Mouse (Mus musculus): ENCODE data around the gene Slc24a2. TPM values are rescaled to one million over a fixed set of nuclear protein-coding genes. Genes with fewer than 3 reads are reported as not detected.

Gene Slc24a2
- total RNA-seq, 2 experiments from 2014 or later, result 368 to 419 TPM

- peak; percentile 30 to 76 for DNase-seq (ENCODE audit: low spot score in 2 of 2)
Observed at GRCm38 (mm10) chr4:87126756-87127155, 103.5 kb downstream of the Slc24a2 start.

- DNase-seq (ENCODE audit: low spot score in 2 of 2), result no peak
Observed at GRCm38 (mm10) chr4:87119758-87120157, 110.5 kb downstream of the Slc24a2 start.

- no peak for DNase-seq (ENCODE audit: low spot score in 2 of 2)
Observed at GRCm38 (mm10) chr4:87115726-87116125, 114.6 kb downstream of the Slc24a2 start.

GRCm38 (mm10) chr4:87109331-87110059, 120.8 kb downstream of the Slc24a2 start:
- no peak for DNase-seq (ENCODE audit: low spot score in 2 of 2)

- DNase-seq (ENCODE audit: low spot score in 2 of 2), result no peak
Observed at GRCm38 (mm10) chr4:87100936-87101335, 129.3 kb downstream of the Slc24a2 start.

GRCm38 (mm10) chr4:87096186-87096585, 134.1 kb downstream of the Slc24a2 start:
- peak; percentile 55 to 73 for DNase-seq (ENCODE audit: low spot score in 2 of 2)

GRCm38 (mm10) chr4:87093612-87094011, 136.7 kb downstream of the Slc24a2 start:
- DNase-seq (ENCODE audit: low spot score in 2 of 2), result no peak

GRCm38 (mm10) chr4:87090841-87091240, 139.4 kb downstream of the Slc24a2 start:
- no peak for DNase-seq (ENCODE audit: low spot score in 2 of 2)

GRCm38 (mm10) chr4:87088713-87089112, 141.6 kb downstream of the Slc24a2 start:
- DNase-seq (ENCODE audit: low spot score in 2 of 2), result peak; percentile 24 to 60

- no peak for DNase-seq (ENCODE audit: low spot score in 2 of 2)
Observed at GRCm38 (mm10) chr4:87087597-87087996, 142.7 kb downstream of the Slc24a2 start.

GRCm38 (mm10) chr4:87086933-87087577, 143.2 kb downstream of the Slc24a2 start:
- DNase-seq (ENCODE audit: low spot score in 2 of 2), result peak in 1 of 2 experiments; percentile 43

- no peak for DNase-seq (ENCODE audit: low spot score in 2 of 2)
Observed at GRCm38 (mm10) chr4:87081321-87081720, 149.0 kb downstream of the Slc24a2 start.

- DNase-seq (ENCODE audit: low spot score in 2 of 2), result no peak
Observed at GRCm38 (mm10) chr4:87079305-87079704, 151.0 kb downstream of the Slc24a2 start.

GRCm38 (mm10) chr4:87078726-87079125, 151.6 kb downstream of the Slc24a2 start:
- no peak for DNase-seq (ENCODE audit: low spot score in 2 of 2)

- DNase-seq (ENCODE audit: low spot score in 2 of 2), result no peak
Observed at GRCm38 (mm10) chr4:87075761-87076160, 154.5 kb downstream of the Slc24a2 start.

- no peak for DNase-seq (ENCODE audit: low spot score in 2 of 2)
Observed at GRCm38 (mm10) chr4:87068121-87068520, 162.2 kb downstream of the Slc24a2 start.

GRCm38 (mm10) chr4:87065227-87065626, 165.1 kb downstream of the Slc24a2 start:
- no peak for DNase-seq (ENCODE audit: low spot score in 2 of 2)

GRCm38 (mm10) chr4:87064561-87064960, 165.7 kb downstream of the Slc24a2 start:
- no peak for DNase-seq (ENCODE audit: low spot score in 2 of 2)

- peak; percentile 31 to 57 for DNase-seq (ENCODE audit: low spot score in 2 of 2)
Observed at GRCm38 (mm10) chr4:87062771-87063253, 167.5 kb downstream of the Slc24a2 start.

- no peak for DNase-seq (ENCODE audit: low spot score in 2 of 2)
Observed at GRCm38 (mm10) chr4:87061696-87062095, 168.6 kb downstream of the Slc24a2 start.

- no peak for DNase-seq (ENCODE audit: low spot score in 2 of 2)
Observed at GRCm38 (mm10) chr4:87057572-87057971, 172.7 kb downstream of the Slc24a2 start.

GRCm38 (mm10) chr4:87055768-87056167, 174.5 kb downstream of the Slc24a2 start:
- peak in 1 of 2 experiments; percentile 31 for DNase-seq (ENCODE audit: low spot score in 2 of 2)

All from layer of hippocampus, adult 18-20 months (tissue).